Mouse (Mus musculus) megakaryocyte-erythroid progenitor cell, adult 5 weeks (primary cell): ENCODE data around the gene Dtnbp1. TPM values are rescaled to one million over a fixed set of nuclear protein-coding genes. Genes with fewer than 3 reads are reported as not detected.

Experiments used
- polyA plus RNA-seq: library from polyadenylated mRNA; stranded (reverse); fragments of >175 nt; gene quantifications from 2 replicates; pipeline ENCODE4 v1.2.3, GENCODE M21; 2012

Gene Dtnbp1
- polyA plus RNA-seq, result 58.9 and 78.8 TPM in 2 replicates

DNA sequence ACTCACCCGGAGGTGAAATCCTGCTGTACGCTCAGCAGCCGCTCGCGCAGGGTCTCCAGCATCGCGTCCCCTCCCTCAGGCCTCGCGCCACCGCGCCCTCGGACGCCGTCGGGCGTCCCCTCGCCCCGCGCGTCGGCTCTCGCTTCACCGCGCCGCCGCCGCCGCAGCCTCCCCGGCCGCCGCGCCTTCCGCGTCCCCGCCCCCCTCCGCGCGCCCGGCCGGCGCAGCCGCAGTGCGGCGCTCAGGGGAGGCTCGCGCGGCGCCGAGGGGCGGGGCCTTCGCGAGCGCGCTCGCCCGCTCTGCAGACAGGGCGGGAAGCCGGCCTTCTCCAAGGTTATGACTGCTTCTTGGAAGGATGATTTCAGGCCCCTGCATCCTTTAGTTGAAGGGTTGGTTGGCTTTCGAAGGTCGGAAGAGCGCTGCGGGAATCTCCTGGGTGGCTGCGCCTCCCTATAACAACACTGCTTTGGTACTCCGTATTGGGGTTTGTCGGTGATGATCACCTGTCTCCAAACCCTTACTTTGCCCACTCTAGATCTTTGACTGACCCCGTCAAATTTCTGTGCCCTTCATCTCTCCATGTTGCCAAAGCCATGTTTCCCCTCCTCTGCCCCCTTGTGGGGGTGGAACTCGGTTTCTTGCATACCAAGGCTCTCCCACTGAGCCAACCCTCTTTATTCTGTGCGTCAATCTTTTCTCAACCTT lies at the start of gene Dtnbp1:
Gene Dtnbp1, minus strand, starts transcription at position 237 of the 705 bp plus-strand sequence.

Other genes with a start within 250 kb of the Dtnbp1 start
- 0.02 and 0.03 TPM in 2 replicates for gene Gm9817, start 76.5 kb upstream of the Dtnbp1 start, polyA plus RNA-seq